Comparison of ENCODE assay signal across 19 mouse cellular contexts in the genomic region with DNA sequence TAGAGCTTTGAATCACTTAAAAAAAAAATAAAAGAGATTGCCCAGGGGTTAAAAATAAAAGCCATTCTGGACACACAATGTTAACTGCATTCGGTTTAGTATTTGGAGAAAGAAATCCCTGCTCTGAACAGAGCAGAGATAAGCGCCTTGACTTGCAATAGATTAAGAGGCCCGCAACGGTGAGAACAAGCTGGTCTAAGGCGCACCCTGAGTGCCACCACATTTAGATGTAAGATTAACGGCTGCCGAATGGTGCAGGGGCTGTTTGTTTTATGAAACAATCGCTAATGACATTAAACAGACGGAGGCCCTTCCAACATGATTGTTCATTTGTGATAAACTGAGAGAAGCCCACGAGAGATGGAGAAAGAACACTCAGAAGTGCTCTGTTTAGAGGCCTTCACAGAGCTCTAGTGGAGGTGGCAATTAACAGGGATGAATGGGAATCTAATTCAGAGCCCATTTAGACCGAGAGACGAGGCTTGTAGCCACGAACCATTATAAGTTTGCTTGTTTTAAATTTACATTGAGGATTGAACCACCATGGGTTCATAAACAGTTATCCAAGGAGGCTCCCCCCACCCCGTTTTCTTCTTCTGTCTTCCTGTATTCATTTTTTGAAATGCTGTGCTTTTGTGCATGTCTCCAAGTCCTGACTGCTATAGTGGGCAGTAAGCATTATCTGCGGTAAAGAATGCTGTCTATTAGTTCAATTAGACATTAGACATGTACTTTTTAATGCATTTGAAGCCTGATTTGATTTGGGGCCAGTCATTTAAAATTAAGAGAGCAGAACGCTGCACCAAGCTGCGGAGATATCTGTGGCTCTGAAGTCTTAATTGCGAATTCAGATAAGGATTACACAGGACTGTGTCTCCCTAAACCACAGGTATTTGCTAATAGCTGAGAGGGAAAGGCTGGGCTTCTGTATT.
DNase-seq lines count a peak whose midpoint lies in the region; ATAC-seq and TF ChIP-seq lines count a peak whose summit lies in the region.
"Had no signal": no experiment of that assay in that cellular context is flagged by ENCODE, and none has a peak within 500 bp of the region (broad histone marks: within the 10 kb centered on the region; RNA-seq: fewer than 3 reads in every experiment).

No protein-coding gene starts in this region.

- no peak for ATAC-seq in heart, embryonic 13.5 days (ENCODE audit: extremely low read depth, insufficient number of reproducible peaks, low FRiP score, low TSS enrichment)
- no peak; the same call in 1 of the 2 replicates for ATAC-seq in midbrain, embryonic 12.5 days (ENCODE audit: low FRiP score, low read depth)
- ATAC-seq in midbrain, postnatal 0 days (ENCODE audit: low FRiP score): no peak
- no peak for ATAC-seq in forebrain, embryonic 15.5 days (replicated peaks)
- ATAC-seq in stomach, postnatal 0 days (ENCODE audit: low FRiP score, low TSS enrichment): no peak
- ATAC-seq: inflammation-experienced regulatory T-cells, adult 6 months had no signal

- no peak for TF ChIP-seq EP300 in stomach, postnatal 0 days (optimal IDR thresholded peaks at IDR 0.05)

- no peaks in the 10 kb centered on the region for H3K9me3 ChIP-seq in heart, embryonic 13.5 days
- no peaks in the 10 kb centered on the region for H3K9me3 ChIP-seq in midbrain, embryonic 12.5 days
- no peaks in the 10 kb centered on the region for H3K9me3 ChIP-seq in midbrain, postnatal 0 days (ENCODE audit: low read length)
- no peaks in the 10 kb centered on the region for H3K9me3 ChIP-seq in forebrain, embryonic 15.5 days
- no peaks in the 10 kb centered on the region for H3K9me3 ChIP-seq in stomach, postnatal 0 days (ENCODE audit: control insufficient read depth, low read length)
- H3K9me3 ChIP-seq: kidney, embryonic 15.5 days; limb, embryonic 10.5 days; liver, embryonic 13.5 days; lung, embryonic 15.5 days; neural tube, embryonic 12.5 days had no signal

- 20% methylated on average over 18 of the region's 18 CpGs for WGBS in heart, embryonic 13.5 days
- WGBS in midbrain, embryonic 12.5 days: 21% methylated on average over 18 of the region's 18 CpGs
- 30% methylated on average over 18 of the region's 18 CpGs for WGBS in midbrain, postnatal 0 days
- WGBS in forebrain, embryonic 15.5 days: 10% methylated on average over 18 of the region's 18 CpGs
- WGBS in stomach, postnatal 0 days: 40% methylated on average over 18 of the region's 18 CpGs

- H3K4me1 ChIP-seq in heart, embryonic 13.5 days: peaks cover 42% of the 10 kb centered on the region
- H3K4me1 ChIP-seq in midbrain, embryonic 12.5 days: peaks cover 15% of the 10 kb centered on the region
- H3K4me1 ChIP-seq in midbrain, postnatal 0 days (ENCODE audit: insufficient read depth, low read length): no peaks in the 10 kb centered on the region
- H3K4me1 ChIP-seq in forebrain, embryonic 15.5 days: peaks cover 21% of the 10 kb centered on the region
- no peaks in the 10 kb centered on the region for H3K4me1 ChIP-seq in stomach, postnatal 0 days (replicated peaks; ENCODE audit: control insufficient read depth, insufficient read depth)
- H3K4me1 ChIP-seq: liver, embryonic 13.5 days; lung, embryonic 15.5 days had no signal

- TF ChIP-seq CTCF in midbrain, postnatal 0 days (IDR thresholded peaks at IDR 0.05): no peak
- no peak for TF ChIP-seq CTCF in stomach, postnatal 0 days (IDR thresholded peaks at IDR 0.05; ENCODE audit: low read depth)

- peak overlapping the region; percentile 81 for H3K27ac ChIP-seq in heart, embryonic 13.5 days (replicated peaks)
- no peak overlapping the region for H3K27ac ChIP-seq in midbrain, embryonic 12.5 days (replicated peaks)
- no peak overlapping the region for H3K27ac ChIP-seq in midbrain, postnatal 0 days (ENCODE audit: low read depth, low read length)
- H3K27ac ChIP-seq in forebrain, embryonic 15.5 days (replicated peaks): no peak overlapping the region
- H3K27ac ChIP-seq in stomach, postnatal 0 days (replicated peaks): no peak overlapping the region
- H3K27ac ChIP-seq: kidney, embryonic 15.5 days; limb, embryonic 10.5 days; liver, embryonic 13.5 days; lung, embryonic 15.5 days; macrophage; neural tube, embryonic 12.5 days had no signal

- H3K4me3 ChIP-seq in heart, embryonic 13.5 days: no peak overlapping the region
- no peak overlapping the region for H3K4me3 ChIP-seq in midbrain, embryonic 12.5 days
- no peak overlapping the region for H3K4me3 ChIP-seq in midbrain, postnatal 0 days (ENCODE audit: low read depth, low read length)
- H3K4me3 ChIP-seq in forebrain, embryonic 15.5 days: no peak overlapping the region
- no peak overlapping the region for H3K4me3 ChIP-seq in stomach, postnatal 0 days (ENCODE audit: low read depth, low read length)
- H3K4me3 ChIP-seq: erythroblast, embryonic 14.5 days; kidney, embryonic 15.5 days; limb, embryonic 10.5 days; liver, embryonic 13.5 days; lung, embryonic 15.5 days; neural tube, embryonic 12.5 days had no signal

- H3K36me3 ChIP-seq in heart, embryonic 13.5 days: no peaks in the 10 kb centered on the region
- H3K36me3 ChIP-seq in midbrain, embryonic 12.5 days: no peaks in the 10 kb centered on the region
- no peaks in the 10 kb centered on the region for H3K36me3 ChIP-seq in midbrain, postnatal 0 days (ENCODE audit: insufficient read depth, low read length)
- no peaks in the 10 kb centered on the region for H3K36me3 ChIP-seq in forebrain, embryonic 15.5 days
- no peaks in the 10 kb centered on the region for H3K36me3 ChIP-seq in stomach, postnatal 0 days (ENCODE audit: control insufficient read depth, insufficient read depth, low read length)
- H3K36me3 ChIP-seq: kidney, embryonic 15.5 days; limb, embryonic 10.5 days; liver, embryonic 13.5 days; lung, embryonic 15.5 days; neural tube, embryonic 12.5 days had no signal

- H3K9ac ChIP-seq in heart, embryonic 13.5 days: peak overlapping the region; percentile 41; the same call in 1 of the 2 replicates
- no peak overlapping the region for H3K9ac ChIP-seq in midbrain, embryonic 12.5 days (replicated peaks)
- no peak overlapping the region for H3K9ac ChIP-seq in midbrain, postnatal 0 days (replicated peaks; ENCODE audit: low read length, poor library complexity, severe bottlenecking)
- no peak overlapping the region; the same call in 1 of the 2 replicates for H3K9ac ChIP-seq in forebrain, embryonic 15.5 days (replicated peaks)
- H3K9ac ChIP-seq in stomach, postnatal 0 days (ENCODE audit: low read length): no peak overlapping the region
- H3K9ac ChIP-seq: kidney, embryonic 15.5 days; liver, embryonic 13.5 days; lung, embryonic 15.5 days; neural tube, embryonic 12.5 days had no signal

- peak overlapping the region; percentile 50 for H3K4me2 ChIP-seq in heart, embryonic 13.5 days
- H3K4me2 ChIP-seq in midbrain, embryonic 12.5 days (replicated peaks): 0 out of 2 replicates have a peak overlapping the region, but pooled peaks have one; percentile 6
- H3K4me2 ChIP-seq in midbrain, postnatal 0 days (ENCODE audit: low read depth, low read length, poor library complexity, severe bottlenecking): no peak overlapping the region
- 0 out of 2 replicates have a peak overlapping the region, but pooled peaks have one; percentile 9 for H3K4me2 ChIP-seq in forebrain, embryonic 15.5 days (replicated peaks)
- H3K4me2 ChIP-seq in stomach, postnatal 0 days (replicated peaks; ENCODE audit: low read depth): no peak overlapping the region
- H3K4me2 ChIP-seq: kidney, embryonic 15.5 days; liver, embryonic 13.5 days; lung, embryonic 15.5 days; neural tube, embryonic 12.5 days had no signal

- H3K27me3 ChIP-seq in heart, embryonic 13.5 days (replicated peaks): no peaks in the 10 kb centered on the region
- H3K27me3 ChIP-seq in midbrain, embryonic 12.5 days: peaks cover 19% of the 10 kb centered on the region
- H3K27me3 ChIP-seq in midbrain, postnatal 0 days (ENCODE audit: insufficient read depth, low read length): no peaks in the 10 kb centered on the region
- peaks cover 45% of the 10 kb centered on the region; the same call in 1 of the 2 replicates for H3K27me3 ChIP-seq in forebrain, embryonic 15.5 days
- H3K27me3 ChIP-seq in stomach, postnatal 0 days (ENCODE audit: control insufficient read depth, insufficient read depth, low read length): no peaks in the 10 kb centered on the region
- H3K27me3 ChIP-seq: kidney, embryonic 15.5 days; liver, embryonic 13.5 days; lung, embryonic 15.5 days; neural tube, embryonic 12.5 days had no signal

- intact Hi-C loops in left cerebral cortex, postnatal 25 days (cut with DNase I): no loop called here

- no peak for DNase-seq in heart, adult 8-10 months (ENCODE audit: low spot score)
- DNase-seq in midbrain, postnatal 0 days (ENCODE audit: low spot score): no peak
- peak; percentile 24 for DNase-seq in stomach, postnatal 0 days (ENCODE audit: low spot score)
- DNase-seq in left cerebral cortex, postnatal 25 days (ENCODE audit: low spot score in 2 of 2): no peak
- DNase-seq: adrenal gland, postnatal 25 days; cerebellum, adult 2 months; gastrocnemius, postnatal 36 days; liver, embryonic 13.5 days; thymus, postnatal 25 days had no signal

Comparison
In these comparisons a context has a peak if more than half of its experiments do, and no peak if none do; other contexts are left out.
1. H3K4me2 ChIP-seq: peak in heart, embryonic 13.5 days (single experiment), midbrain, embryonic 12.5 days (single experiment) and forebrain, embryonic 15.5 days (single experiment); none in midbrain, postnatal 0 days (single experiment) and stomach, postnatal 0 days (single experiment).